Mouse (Mus musculus) embryonic facial prominence, embryonic 10.5 days (tissue): ENCODE results near the gene Crybb1. TPM values are rescaled to one million over a fixed set of nuclear protein-coding genes. Genes with fewer than 3 reads are reported as not detected.

Experiments used
- DNase-seq: peaks from one replicate; pipeline ENCODE4 v3.0.0-alpha.2; 2017; ENCODE audit warnings: low spot score
- H3K27ac ChIP-seq: fragments of 300-500 bp; sonication (generic); replicated peaks from 2 replicates; pipeline ENCODE4 v1.5.1; 2016; ENCODE audit warnings: mild to moderate bottlenecking
- H3K27me3 ChIP-seq: fragments of 300-500 bp; sonication (generic); replicated peaks from 2 replicates; pipeline ENCODE4 v1.6.1; 2016; ENCODE audit warnings: low read depth, mild to moderate bottlenecking; ENCODE audit not compliant: poor library complexity, severe bottlenecking
- H3K36me3 ChIP-seq: fragments of 300-500 bp; sonication (generic); replicated peaks from 2 replicates; pipeline ENCODE4 v1.6.1; 2016; ENCODE audit warnings: mild to moderate bottlenecking, moderate library complexity
- H3K4me1 ChIP-seq: fragments of 300-500 bp; sonication (generic); 2 replicates; pipeline ENCODE4 v1.6.1; 2016
- H3K4me3 ChIP-seq: fragments of 300-500 bp; sonication (generic); 2 replicates; pipeline ENCODE4 v1.5.1; 2016; ENCODE audit warnings: mild to moderate bottlenecking, moderate library complexity
- H3K9me3 ChIP-seq: fragments of 300-500 bp; sonication (generic); 2 replicates; pipeline ENCODE4 v1.6.1; 2016; ENCODE audit warnings: mild to moderate bottlenecking
- WGBS: fragments of 180-500 bp; shearing (Covaris S2); methylation state at CpG from one replicate; pipeline ENCODE4 v1.1.7; 2016; 5-methylcytosine and 5-hydroxymethylcytosine counted together
- polyA plus RNA-seq: library from polyadenylated mRNA; unstranded; fragments of >200 nt; fragmentation: Nextera tagmentation; extraction: Ambion mirVana; gene quantifications from 2 replicates; pipeline ENCODE4 v1.2.1, GENCODE M21; 2016

Gene Crybb1
- polyA plus RNA-seq, 1 experiment from 2014 or later: 0.80 TPM

DNA sequence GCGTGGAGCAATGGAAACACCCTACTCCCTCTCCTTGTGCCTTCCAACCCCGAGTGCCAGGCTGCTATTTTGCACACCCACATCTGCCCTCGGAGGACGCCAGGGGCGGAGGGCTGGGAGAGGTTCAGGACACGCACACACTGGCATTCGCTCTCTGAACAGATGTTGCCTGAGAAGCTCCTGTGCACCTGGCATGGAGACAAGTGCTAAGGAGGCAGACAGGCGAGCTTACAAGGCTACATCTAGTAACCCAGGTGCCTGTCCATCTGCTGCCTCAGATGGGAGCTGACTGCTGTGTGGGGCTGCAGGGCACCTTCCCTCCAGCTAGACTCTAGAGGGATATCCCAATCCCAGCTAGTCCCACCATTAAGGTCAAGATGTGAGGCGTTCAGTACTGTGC, 842 bp downstream of the Crybb1 start:
- Histone ChIP-seq H3K9me3 (no peaks in the 10 kb centered on the region), H3K27ac (no peak overlapping the region), H3K4me3 (no peak overlapping the region), H3K4me1 (peaks cover 20% of the 10 kb centered on the region), H3K36me3 (no peaks in the 10 kb centered on the region), H3K27me3 (peaks cover 18% of the 10 kb centered on the region; the same call in 1 of the 2 replicates)
- WGBS: 82% methylated on average over 9 of the region's 9 CpGs
- DNase-seq: no peak

DNA sequence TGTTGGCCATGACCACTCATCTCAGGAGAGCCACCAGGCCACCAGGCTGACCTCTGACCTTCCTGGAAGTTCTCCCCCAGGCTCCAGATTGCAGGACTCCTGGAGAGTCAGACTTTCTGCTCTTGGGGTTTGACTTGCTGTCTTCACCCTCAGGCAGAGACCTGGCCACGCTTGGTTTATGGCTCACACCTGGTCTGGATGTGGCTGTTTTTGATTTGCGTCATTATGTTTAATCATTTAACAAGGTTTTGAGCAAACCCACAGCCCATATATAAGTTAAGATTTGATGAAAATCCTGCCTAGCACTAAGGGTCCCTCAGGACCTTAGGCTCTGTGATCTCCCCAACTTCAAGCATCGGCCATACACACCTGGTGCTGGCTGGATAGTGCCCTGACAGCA, 2.3 kb downstream of the Crybb1 start:
- no peaks in the 10 kb centered on the region for H3K36me3 ChIP-seq
- DNase-seq: no peak
- H3K4me1 ChIP-seq: peaks cover 18% of the 10 kb centered on the region
- H3K27ac ChIP-seq: no peak overlapping the region
- H3K4me3 ChIP-seq: no peak overlapping the region
- peaks cover 18% of the 10 kb centered on the region; the same call in 1 of the 2 replicates for H3K27me3 ChIP-seq
- no peaks in the 10 kb centered on the region for H3K9me3 ChIP-seq
- 74% methylated on average over 3 of the region's 3 CpGs for WGBS

DNA sequence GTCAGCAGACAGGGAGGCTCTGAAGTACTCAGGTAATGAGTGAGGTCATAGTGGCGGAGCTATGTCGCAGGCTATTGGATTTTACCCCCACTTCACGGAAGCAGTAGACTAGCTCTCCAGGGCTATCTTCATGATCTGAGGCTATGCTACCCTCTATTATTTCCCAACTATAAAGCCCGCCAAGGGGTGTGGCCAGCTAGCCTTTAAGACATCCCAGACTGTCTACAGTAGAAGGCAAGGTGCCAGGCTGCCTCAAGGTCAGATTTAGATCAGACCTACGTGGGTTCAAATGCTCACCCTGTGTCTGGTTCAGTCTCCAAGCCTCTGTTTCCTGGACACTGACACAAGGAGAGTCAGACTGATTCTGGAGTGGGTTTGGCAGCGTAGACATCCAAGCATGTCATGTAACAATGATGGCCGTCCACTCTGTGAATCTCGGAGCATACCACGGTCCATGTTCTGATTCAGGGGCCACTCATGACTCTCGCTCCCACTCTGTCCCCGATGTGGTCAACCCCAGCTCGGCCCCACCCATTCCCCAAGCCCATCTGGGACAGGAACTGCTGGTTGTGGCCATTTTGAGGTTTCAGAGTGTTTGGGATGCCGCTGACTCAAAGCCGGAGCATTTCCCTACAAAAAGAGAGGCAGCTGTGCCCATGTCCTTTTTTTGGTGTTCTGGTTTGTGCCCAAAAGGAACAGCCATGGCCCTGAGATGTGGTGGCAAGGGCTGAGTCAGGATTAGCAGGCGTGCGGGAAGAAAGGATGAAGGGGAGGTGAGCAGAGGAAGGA, 4.4 kb downstream of the Crybb1 start:
- Histone ChIP-seq H3K27me3 (peaks cover 28% of the 10 kb centered on the region; the same call in 1 of the 2 replicates), H3K9me3 (no peaks in the 10 kb centered on the region), H3K36me3 (no peaks in the 10 kb centered on the region), H3K27ac (no peak overlapping the region), H3K4me3 (no peak overlapping the region), H3K4me1 (peaks cover 11% of the 10 kb centered on the region)
- no peak for DNase-seq
- WGBS: 89% methylated on average over 16 of the region's 16 CpGs

DNA sequence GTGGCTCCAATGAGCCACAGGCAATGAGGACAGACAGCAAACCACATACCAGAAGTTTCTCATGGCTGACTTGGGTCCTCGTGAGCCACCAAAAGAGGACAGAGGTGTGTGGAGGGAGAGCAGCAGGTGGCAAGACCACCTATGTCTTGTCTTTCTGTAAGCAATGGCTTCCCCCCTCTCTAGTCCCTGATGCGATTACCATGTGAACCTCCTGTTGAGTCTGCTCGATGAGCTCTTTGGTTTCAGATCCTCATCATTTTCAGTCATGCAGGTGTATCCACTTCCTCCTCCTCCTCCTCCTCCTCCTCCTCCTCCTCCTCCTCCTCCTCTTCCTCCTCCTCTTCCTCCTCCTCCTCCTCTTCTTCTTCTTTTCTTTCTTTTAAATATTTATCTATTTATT, 5.2 kb downstream of the Crybb1 start:
- Histone ChIP-seq H3K36me3 (no peaks in the 10 kb centered on the region), H3K27me3 (peaks cover 31% of the 10 kb centered on the region), H3K27ac (no peak overlapping the region), H3K4me1 (peaks cover 14% of the 10 kb centered on the region), H3K4me3 (no peak overlapping the region), H3K9me3 (no peaks in the 10 kb centered on the region)
- DNase-seq: no peak
- WGBS: 77% methylated on average over 3 of the region's 3 CpGs

DNA sequence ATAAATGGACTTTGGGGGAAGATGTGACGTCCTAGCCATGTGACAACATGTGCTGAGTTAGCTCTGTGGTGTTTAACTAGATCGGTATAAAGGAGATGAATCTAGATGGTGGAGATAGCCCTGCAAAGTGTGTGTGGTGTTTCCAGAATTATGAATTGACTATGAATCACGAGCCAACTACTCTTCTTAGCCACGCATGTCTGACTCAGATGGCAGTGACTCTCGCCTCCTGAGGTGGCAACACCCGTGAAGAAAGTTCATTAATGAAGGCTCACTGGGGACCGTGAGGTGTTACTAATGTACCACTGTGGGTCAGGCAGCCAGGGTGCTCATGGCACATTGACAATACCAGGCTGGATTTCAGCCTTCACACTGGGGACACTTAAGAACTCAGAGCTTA, 8.5 kb downstream of the Crybb1 start:
- 88% methylated on average over 7 of the region's 7 CpGs for WGBS
- H3K36me3 ChIP-seq: no peaks in the 10 kb centered on the region
- peaks cover 50% of the 10 kb centered on the region for H3K27me3 ChIP-seq
- no peak for DNase-seq
- no peak overlapping the region for H3K27ac ChIP-seq
- H3K4me1 ChIP-seq: peaks cover 14% of the 10 kb centered on the region
- H3K4me3 ChIP-seq: no peak overlapping the region
- no peaks in the 10 kb centered on the region for H3K9me3 ChIP-seq

DNA sequence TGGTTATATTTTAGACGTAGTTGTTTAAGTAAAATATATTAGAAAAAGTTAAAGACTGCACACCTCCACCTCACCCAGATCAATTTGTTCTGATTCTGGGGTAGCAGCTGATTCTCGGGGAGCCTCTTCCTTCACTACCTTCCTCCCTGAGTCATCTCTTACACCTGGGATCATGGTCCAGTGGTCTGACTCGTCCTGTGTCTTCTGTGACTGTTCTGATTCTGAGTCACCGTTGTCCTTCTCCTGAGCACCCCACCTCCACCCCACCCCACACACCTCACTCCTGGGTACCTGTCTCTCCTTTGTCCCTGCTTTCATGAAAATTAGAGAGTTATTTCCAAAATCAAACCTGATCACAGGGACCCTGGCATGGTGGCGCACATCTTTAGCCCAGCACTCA, 9.5 kb downstream of the Crybb1 start:
- 86% methylated on average over 5 of the region's 5 CpGs for WGBS
- Histone ChIP-seq H3K9me3 (no peaks in the 10 kb centered on the region), H3K27ac (no peak overlapping the region), H3K27me3 (peaks cover 57% of the 10 kb centered on the region), H3K4me3 (no peak overlapping the region), H3K36me3 (no peaks in the 10 kb centered on the region), H3K4me1 (peaks cover 17% of the 10 kb centered on the region)
- no peak for DNase-seq

DNA sequence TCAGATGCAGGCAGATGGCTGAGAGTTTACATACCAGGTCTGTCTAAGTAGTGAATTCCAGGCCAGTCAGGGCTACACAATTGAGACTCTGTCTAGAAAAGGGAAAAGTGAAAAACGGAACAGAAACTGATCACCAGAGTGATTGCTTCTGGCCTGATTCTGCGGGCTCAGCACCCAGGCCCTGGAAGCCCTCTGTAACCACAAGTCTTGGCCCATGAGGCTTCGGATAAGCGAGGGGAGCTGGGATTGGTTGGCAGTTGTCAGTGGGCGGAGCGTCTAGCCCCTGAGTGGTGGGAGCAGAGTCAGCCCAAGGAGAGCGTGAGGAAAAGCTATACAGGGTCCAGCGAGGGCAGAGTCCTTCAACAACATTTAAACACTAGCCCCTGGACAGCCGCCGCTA, 9.9 kb downstream of the Crybb1 start:
- Histone ChIP-seq H3K9me3 (no peaks in the 10 kb centered on the region), H3K4me3 (peak overlapping the region; percentile 34), H3K27me3 (peaks cover 58% of the 10 kb centered on the region), H3K27ac (no peak overlapping the region), H3K36me3 (no peaks in the 10 kb centered on the region), H3K4me1 (peaks cover 17% of the 10 kb centered on the region)
- WGBS: 7% methylated on average over 10 of the region's 10 CpGs
- DNase-seq: peak; percentile 69

DNA sequence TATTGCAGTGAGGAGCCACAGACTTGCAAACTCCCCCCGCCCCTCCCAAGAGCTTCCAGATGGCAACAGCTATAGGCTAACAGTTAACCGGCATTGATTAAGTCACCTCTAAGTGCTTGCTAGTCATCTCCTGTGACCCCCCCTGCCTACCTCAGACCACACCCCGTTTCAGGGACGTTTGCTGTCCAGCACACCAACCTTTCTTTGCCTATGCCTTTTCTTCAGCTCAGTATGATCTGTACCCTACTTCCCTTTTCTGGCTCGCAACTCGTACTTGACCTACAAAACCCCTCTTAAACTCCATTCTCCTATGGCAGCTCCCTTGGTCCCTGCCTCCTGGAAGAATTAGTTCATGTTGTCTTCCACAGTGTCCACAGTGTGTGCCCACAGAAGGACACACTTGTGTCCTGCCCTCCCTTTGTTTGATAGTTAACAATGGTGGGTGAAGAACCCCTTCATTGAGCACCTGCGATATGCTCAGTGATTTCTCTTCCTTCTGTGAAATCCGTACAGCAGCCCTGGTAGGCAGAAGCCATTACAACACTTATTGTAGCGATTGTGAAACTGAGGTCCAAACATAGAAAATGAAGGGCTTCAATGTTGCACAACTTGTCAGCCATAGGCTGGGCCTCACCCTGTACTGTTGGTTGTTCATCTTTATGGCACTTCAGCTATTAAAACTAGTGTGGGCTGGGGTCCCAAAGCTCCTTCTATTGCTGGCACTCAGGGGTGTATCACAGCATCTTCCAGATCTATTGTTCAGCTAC, 10.6 kb downstream of the Crybb1 start:
- DNase-seq: no peak
- H3K27ac ChIP-seq: no peak overlapping the region
- peaks cover 23% of the 10 kb centered on the region for H3K4me1 ChIP-seq
- peaks cover 60% of the 10 kb centered on the region for H3K27me3 ChIP-seq
- H3K4me3 ChIP-seq: peak overlapping the region; percentile 34
- 65% methylated on average over 9 of the region's 9 CpGs for WGBS
- H3K9me3 ChIP-seq: no peaks in the 10 kb centered on the region
- no peaks in the 10 kb centered on the region for H3K36me3 ChIP-seq

DNA sequence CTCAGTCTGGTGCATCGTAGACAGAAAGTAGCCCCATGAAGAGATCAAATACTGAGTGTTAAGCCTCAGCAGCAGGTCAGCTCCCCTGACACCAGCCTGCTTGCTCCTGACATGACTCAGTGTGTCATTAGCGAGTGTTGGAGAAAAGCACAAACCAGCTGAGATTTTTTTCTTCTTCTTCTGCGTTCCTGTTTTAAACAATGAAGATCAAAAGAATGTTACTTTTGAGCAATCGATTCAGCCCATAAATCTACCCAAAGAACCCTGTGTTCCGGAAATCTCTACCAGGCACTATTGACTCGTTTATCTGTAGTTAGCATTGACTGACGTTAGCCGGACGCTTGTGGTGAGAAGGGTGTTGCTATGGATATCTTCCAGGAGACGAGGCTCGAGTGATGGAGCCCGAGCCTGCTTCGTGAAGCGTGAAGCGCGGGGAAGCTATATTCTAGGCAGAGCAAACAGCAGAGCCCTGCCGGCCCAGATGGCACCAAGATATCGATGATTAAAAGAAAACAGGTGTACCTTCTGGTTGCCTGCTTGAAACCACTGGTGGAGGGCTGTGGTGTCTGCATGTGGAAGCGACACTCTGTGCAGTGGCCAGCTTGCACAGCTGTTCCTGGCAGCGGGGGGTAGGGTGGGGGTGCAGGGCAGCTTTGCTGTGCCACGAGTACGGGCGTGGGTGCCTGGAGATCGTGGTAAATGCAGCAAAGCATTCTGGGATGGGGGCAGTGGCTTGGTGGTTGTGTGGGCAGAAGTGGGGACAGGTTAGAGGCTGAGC, 15.3 kb downstream of the Crybb1 start:
- no peaks in the 10 kb centered on the region for H3K9me3 ChIP-seq
- DNase-seq: no peak
- peaks cover 65% of the 10 kb centered on the region for H3K27me3 ChIP-seq
- peak overlapping the region; percentile 40 for H3K27ac ChIP-seq
- no peak overlapping the region for H3K4me3 ChIP-seq
- H3K4me1 ChIP-seq: peaks cover 35% of the 10 kb centered on the region
- 77% methylated on average over 24 of the region's 24 CpGs for WGBS
- H3K36me3 ChIP-seq: no peaks in the 10 kb centered on the region

DNA sequence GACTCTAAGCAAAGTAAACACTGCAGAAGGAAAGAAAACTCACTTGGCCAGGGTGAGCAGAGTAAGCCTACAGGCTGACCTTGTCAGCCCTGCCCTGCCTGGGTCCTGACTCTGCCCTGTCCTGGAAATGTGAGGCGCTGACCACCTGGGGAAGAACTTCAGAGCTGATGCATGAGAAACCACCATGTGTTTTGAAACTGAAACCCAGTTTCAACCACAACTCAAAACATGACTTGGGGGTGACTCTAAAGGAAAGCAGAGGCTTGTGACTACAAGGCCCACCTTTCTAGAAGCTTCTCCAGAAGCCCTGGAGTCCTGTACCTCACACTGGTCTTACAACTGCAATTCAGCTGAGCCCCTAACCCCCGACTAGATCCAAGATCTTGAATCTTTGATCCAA, 17.3 kb downstream of the Crybb1 start:
- H3K9me3 ChIP-seq: no peaks in the 10 kb centered on the region
- H3K27ac ChIP-seq: no peak overlapping the region
- DNase-seq: no peak
- H3K4me1 ChIP-seq: peaks cover 47% of the 10 kb centered on the region
- H3K27me3 ChIP-seq: peaks cover 48% of the 10 kb centered on the region
- WGBS: 65% methylated on average over 2 of the region's 2 CpGs
- H3K36me3 ChIP-seq: no peaks in the 10 kb centered on the region
- no peak overlapping the region for H3K4me3 ChIP-seq

DNA sequence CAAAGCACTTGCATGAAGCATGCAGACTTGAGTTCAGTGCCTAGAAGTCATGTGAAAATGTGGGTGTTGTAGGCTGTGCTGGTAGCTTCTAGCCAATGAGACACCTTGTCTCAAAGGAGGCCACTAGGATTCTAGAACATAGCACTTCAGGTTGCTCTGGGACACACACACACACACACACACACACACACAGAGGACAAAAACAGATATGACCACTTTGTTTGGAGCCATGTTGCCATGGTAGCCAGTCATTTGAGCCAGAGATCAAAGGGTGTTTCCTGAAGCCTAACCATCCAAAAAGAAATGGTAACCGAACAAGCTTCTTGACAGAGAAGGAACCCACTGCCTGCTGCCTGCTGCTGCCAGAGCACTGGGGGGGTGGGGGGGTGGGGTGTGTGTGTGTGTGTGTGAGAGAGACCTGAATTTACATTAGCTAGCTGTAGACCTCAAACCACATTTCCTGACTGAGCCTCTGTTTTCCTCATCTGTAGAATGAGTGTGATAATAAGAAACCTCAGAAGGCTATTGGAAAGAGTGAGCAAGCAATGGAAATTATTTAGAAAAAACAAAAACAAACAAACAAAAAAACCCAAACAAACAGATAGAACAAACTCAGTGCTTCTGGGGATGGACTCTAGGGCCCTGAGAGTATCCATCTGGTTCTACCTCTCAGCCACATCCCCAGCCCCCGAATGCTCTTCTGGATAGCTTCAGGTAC, 18.3 kb downstream of the Crybb1 start:
- no peak overlapping the region for H3K27ac ChIP-seq
- peaks cover 38% of the 10 kb centered on the region for H3K27me3 ChIP-seq
- no peaks in the 10 kb centered on the region for H3K9me3 ChIP-seq
- peak; percentile 28 for DNase-seq
- H3K4me1 ChIP-seq: peaks cover 56% of the 10 kb centered on the region
- H3K36me3 ChIP-seq: no peaks in the 10 kb centered on the region
- no peak overlapping the region for H3K4me3 ChIP-seq
- 65% methylated on average over 2 of the region's 2 CpGs for WGBS
